Mouse (Mus musculus): Measurements from ENCODE around the gene Fbxl4. TPM values are rescaled to one million over a fixed set of nuclear protein-coding genes. Genes with fewer than 3 reads are reported as not detected.

The Fbxl4 gene
- total RNA-seq, 2 experiments from 2014 or later = 15.9 to 18.6 TPM

DNA sequence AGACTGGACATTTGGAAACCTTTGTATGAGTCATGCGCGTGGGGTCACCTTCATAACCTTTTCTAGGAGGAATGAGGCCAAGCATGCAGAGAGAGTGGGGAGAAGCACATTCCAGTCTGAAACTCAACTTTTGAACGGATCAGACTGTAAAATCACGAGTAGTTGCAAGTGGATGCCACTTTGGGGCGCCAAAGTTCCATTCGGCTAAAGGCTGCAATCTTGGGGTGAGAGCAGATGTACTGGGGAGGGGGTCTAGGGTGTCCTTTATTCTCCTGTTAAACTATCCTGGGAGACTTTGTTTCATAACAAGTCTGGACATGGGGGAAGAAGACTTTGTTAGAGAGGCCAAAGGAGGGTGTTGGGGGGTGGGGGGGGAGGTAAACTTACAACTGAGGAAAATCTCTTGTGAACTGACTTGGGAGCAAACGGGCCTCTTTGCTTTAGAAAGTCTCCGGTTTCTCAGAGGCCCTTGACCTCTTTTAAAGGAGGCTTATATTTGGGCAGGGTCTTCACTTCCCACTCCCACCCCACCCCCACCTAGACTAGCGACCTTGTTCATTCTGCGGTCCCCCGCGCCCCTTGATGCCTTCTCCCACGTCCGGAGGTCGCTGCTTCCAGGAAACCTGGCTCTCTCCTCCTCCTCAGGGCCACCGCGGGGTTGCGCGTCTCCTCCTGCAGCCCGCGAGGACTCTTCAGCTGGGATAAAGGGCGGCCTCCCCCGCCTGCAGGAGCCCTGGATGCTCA, 119.8 kb downstream of the Fbxl4 start:
- peak; percentile 71 to 76 for DNase-seq (ENCODE audit: low spot score in 2 of 2)

DNA sequence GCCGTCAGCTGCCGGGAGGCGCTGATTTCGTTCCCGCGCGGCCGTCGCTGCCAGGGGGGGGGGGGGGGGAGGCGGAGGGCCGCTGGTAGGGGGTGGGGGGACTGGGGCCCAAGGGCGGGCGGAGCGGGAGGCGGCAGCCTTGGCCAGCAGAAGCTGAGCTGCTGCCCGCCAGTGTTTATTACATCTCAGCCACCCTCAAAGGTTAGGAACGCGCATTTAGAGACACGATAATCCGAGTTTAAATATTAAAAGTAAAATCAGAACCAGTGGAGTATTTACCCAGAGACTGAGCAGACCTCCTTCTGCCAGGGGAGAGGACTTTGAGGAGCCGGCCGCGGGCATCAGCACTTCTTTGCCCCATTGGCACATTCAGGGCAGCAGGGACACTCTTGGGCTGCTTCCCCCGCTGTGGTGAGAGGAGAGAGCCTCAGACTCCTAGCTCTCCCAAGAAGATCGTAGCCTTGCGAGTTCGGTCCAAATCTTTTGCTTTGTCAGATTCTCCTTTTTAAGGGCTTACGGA, 120.4 kb downstream of the Fbxl4 start:
- DNase-seq (ENCODE audit: low spot score in 2 of 2) = no peak

DNA sequence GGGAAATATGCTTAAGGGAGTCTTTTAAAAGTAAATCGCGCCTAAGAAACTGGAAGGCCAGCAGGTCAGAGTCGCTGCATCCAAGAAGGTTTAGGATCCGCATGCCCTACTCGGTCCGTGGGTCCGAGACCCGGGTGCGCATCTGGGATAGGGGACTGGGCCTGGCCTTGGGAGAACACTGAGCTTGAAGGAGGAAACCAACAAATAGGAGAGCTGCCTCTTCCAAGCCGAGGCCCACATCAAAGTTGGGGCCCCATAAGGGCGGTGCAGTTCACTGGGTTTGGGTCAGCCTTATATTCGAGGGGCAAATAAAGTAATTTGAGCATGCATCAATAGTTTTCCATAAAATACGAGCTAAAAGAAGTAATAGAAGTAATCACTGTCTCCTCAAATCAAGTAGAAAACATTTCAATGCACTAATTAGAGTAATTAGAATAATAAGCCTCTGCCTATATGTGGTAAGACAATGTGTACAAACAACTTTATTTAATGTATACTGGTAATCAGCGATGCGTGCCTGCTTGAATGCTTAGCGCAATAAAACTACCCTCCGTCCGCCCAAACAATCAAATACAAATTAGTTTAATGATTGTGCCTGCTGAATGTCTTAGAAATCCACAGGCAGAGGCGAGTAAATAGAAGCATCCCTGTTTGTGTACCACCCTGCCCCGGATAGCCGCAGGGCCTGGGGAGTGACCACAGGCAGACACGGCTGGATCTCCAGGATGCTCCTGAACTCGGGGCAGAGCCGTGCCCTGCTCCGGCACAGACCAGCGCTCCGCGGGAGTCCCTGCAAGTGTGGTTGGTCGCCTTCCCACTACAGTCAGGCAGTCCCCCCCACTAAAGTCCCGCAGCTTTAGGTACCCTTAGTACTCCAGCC, 121.4 kb downstream of the Fbxl4 start:
- DNase-seq (ENCODE audit: low spot score in 2 of 2) = no peak

DNA sequence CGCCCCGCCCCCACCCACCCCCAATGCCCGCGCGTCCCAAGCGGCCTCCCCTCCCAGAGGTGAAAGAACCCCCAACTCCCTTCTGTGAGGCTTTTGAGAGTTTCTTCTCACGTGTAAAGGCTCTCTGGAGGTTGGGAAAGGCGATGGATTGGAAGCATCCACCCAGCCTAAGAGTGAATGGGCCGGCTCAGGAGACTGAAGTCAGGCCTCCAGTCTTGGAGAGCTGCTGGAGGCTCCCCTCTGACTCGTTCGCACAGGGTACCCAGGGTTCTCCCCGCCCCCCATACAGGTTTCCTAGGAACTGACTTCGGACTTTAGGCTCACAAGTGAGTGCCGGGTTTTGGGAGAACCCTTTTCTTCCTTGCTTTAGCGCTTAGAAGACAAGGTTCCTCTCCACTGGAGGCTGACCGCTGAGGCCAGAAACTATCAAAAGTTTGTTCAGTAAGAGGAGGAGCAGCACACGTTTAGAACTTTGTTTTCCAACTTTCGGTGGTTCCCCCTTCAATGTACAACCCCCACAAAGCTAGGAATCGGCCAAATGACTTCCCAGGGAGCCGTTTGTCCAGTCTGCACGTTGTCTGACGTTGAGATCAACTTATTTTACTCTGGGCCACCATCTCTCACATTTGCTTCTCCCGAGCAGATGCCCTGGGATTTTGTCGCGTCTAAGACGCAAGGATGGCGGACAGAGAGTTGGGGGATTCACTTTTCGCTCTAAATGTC, 122.2 kb downstream of the Fbxl4 start:
- no peak for DNase-seq (ENCODE audit: low spot score in 2 of 2)

DNA sequence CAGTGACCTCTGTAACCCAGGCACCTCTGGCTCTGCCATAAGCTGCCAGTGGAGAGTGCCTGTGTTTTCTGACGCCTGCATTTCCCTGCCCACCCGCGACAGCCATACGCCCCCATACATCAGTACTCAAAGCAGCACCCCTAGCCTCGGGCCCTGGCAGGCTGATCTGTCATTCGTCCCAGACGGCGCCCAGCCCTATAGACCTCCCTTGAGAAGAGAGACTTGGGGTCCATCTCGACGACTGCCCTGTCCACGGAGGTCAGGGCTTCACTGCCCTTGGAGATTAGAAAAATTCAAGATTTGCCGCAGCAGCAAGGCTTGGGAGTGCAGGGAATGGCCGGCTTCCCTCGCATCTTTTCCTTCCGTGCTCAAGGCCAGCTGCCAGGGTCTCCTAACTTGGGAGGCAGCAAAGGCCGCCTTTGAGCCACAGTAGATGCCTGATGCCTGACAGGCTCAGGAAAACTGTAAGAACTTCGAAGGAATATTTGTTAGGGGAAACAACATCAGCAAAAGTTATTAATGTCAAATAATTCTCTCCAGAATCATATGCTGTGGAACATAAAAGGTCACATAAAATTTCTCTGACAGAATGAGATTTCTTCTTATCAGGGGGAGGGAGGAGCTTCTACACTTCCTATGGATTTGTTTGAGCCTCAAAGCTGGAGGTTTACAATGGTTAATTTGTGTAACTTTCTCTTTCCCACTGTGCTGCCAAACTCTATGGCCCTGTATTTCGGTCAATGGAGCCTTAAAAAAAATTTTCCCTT, 122.9 kb downstream of the Fbxl4 start:
- no peak for DNase-seq (ENCODE audit: low spot score in 2 of 2)

DNA sequence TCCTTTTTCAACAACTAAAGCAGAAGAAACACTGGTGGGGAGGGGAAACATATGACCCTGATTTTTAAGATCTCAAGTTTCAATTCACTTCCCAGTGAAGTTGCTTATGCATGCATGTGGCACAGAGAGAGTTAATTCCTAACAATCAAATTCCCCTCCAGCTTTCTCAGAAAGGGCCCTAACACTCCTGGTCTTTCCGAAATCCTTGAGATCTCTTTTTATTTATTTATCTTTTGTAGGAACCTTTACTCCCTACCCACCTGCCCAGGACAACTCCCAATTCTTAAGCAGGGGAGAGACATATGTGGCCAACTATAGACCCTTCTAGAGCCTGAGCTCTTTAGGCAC, 123.5 kb downstream of the Fbxl4 start:
- DNase-seq (ENCODE audit: low spot score in 2 of 2) = no peak

DNA sequence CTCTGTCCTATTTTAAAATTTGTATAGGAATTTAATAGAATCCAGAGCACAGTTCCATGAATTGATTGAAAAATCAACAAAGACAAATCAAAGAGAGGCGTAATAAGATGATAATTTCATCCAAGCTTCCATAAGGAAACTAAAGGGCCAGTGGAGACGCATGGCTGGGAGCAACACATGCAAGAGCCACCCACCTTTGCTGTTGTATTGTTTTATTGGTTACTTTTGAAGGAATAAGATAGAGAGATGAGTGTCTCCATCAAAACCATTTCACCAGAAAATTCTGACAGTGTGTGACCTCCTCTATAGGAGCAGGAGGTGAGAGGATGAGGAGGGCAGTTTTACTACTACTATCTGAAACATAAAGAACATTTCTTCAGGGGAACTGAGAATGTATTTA, 124.8 kb downstream of the Fbxl4 start:
- DNase-seq (ENCODE audit: low spot score in 2 of 2) = no peak

DNA sequence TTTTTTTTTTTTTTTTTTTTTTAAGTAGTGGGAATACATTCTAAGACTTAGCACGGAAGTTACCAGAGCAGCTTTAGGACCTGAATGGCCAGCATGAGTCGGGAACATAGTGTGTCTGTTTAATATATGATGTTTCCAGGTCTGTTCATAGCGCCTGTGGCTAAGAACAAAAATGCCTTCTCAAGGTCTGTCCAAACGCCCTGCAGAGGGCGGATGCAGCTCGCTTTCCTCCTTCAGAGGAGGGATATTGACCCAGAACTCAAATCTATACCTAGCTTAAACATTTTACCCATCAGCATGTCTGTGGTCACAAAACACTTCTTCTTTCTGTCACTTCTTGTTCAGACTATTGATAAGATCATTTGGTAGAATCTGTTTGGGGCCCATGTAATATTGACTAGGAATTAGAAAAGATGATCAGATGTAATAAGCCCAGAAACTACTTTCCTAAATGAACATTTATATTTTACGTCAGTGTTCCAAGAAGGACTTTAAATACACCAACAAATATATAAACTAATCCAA, 125.5 kb downstream of the Fbxl4 start:
- DNase-seq (ENCODE audit: low spot score in 2 of 2) = no peak

DNA sequence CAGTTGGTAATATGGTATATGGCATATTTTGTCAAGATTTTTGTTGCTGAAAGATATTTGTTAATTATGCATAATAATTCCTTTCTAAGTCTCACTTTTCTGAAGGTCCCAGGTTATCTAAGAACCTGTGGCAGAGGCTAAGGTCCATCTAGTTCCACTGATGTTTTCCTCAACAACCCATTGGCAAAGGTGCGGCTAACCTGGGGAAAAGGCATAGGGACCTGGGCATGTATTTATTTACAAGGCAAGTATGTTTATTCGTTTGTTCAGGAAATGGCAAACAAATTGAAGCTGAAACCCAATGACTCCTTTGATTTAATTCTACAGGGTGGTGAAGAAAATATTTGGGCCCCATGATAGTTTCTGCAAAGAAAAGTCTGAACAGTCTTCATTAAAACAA, 126.2 kb downstream of the Fbxl4 start:
- DNase-seq (ENCODE audit: low spot score in 2 of 2) = no peak

Other genes starting within 250 kb of the Fbxl4 start
- 10 to 100 TPM; 23.6 to 29.0 TPM for gene Pou3f2, start 130.8 kb downstream of the Fbxl4 start, total RNA-seq (2021)

Data from left cerebral cortex, adult 18-20 months (tissue).